Mouse (Mus musculus) CH12.LX (cell line): ENCODE measurements around the gene H2-DMa.

ENCODE experiments used
- CTCF ChIP-seq, 2 experiments: IDR thresholded peaks in 1 of 2; conservative IDR thresholded peaks in 1 of 2; 2 replicates each; pipeline ENCODE4 v1.5.1; 2011 to 2012; ENCODE audit warnings: low read depth in 2 of 2, low read length in 2 of 2, improper control_type of control experiment in 1 of 2, inconsistent platforms in 1 of 2, mild to moderate bottlenecking in 1 of 2, moderate library complexity in 1 of 2
- HCFC1 ChIP-seq: IDR thresholded peaks from 2 replicates; pipeline ENCODE4 v1.6.1; 2012; ENCODE audit warnings: low read depth, mild to moderate bottlenecking, inconsistent platforms, low read length, improper control_type of control experiment
- MXI1 ChIP-seq: IDR thresholded peaks from 2 replicates; pipeline ENCODE4 v1.6.1; 2011; ENCODE audit warnings: mild to moderate bottlenecking, low read depth, low read length, improper control_type of control experiment

DNA sequence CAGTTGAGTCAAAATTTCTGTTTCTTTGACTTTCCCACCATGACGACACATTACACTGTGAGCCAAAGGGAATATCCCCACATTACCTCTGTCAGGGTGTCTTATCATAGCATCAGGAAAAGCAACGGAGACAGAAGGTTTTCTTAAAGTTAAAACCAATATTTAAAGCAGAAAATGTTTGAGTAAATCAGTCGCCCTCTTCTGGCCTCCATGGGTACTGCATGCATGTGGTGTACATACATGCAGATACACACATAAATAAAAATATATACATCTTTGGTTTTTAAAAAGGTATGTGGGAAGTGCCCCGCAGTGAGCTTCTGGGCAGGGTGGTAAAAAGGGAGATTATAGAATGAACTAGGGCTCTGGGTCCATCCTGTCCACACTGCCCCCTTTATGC lies 57.8 kb downstream of the H2-DMa start:
- TF ChIP-seq MXI1: no peak
- no peak; a peak in 1 of 4 replicates for TF ChIP-seq CTCF (conservative IDR thresholded peaks at IDR 0.05 in 1 of 2, IDR thresholded peaks at IDR 0.05 in 1 of 2; ENCODE audit: low read depth in 2 of 2, low read length in 2 of 2)
- no peak for TF ChIP-seq HCFC1
